Mouse (Mus musculus): Measurements from ENCODE around the gene Trim38. TPM values are rescaled to one million over a fixed set of nuclear protein-coding genes. Genes with fewer than 3 reads are reported as not detected.
A peak's percentile ranks its signal among the peaks of the same experiment; 100 is the strongest.
"Not testable (repeated sequence)": the region's sequence is repeated elsewhere in the genome, so short reads cannot be mapped to it uniquely, and the experiment has no call there.

Gene Trim38
- polyA plus RNA-seq, 1 experiment = not detected

GRCm38 (mm10) chr13:23751478-23751956 lies 18.2 kb upstream of the Trim38 start:
- H3K27me3 ChIP-seq (ENCODE audit: control insufficient read depth) = no peaks in the 10 kb centered on the region
- peak overlapping the region; percentile 66 for H3K4me3 ChIP-seq (replicated peaks)
- no peaks in the 10 kb centered on the region for H3K9me3 ChIP-seq (ENCODE audit: control insufficient read depth, low read length)
- peaks cover 4% of the 10 kb centered on the region for H3K36me3 ChIP-seq (ENCODE audit: control insufficient read depth)
- peaks cover 70% of the 10 kb centered on the region for H3K4me1 ChIP-seq (ENCODE audit: control insufficient read depth)
- TF ChIP-seq TAL1 (IDR thresholded peaks at IDR 0.05; ENCODE audit: low read length) (no peak), GATA1 (IDR thresholded peaks at IDR 0.05; ENCODE audit: low read length) (no peak)

- H3K36me3 ChIP-seq (ENCODE audit: control insufficient read depth); H3K27me3 ChIP-seq (ENCODE audit: control insufficient read depth); H3K9me3 ChIP-seq (ENCODE audit: control insufficient read depth, low read length): not testable (repeated sequence)
- Histone ChIP-seq H3K4me1 (ENCODE audit: control insufficient read depth) (peaks cover 70% of the 10 kb centered on the region), H3K4me3 (replicated peaks) (peak within 1 kb of the TSS; percentile 68)
These were observed 17.5 kb upstream of the Trim38 start, which contains the start of gene Hist1h3b for GRCm38 (mm10) chr13:23752067-23752741. Gene Hist1h3b (plus strand): TSS chr13:23752267.

DNA sequence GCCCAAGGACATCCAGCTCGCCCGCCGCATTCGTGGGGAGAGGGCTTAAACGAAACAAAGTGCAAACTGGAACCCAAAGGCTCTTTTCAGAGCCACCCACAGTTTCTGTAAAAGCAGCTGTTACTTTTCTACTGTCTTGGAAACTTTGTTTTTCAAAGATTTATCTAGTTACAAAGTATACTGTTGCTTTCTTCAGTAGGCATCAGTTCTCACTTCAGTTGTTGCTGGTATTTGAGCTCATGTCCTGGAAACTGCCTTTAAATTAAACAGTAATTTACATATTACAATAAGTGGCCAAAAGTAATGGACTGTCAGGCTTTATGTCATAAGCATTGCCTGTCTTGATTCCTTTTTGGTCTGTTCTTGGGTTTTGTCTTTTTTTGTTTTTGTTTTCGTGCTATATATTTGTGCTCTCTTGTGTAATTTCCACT lies 17.0 kb upstream of the Trim38 start:
- Histone ChIP-seq H3K27me3 (ENCODE audit: control insufficient read depth) (no peaks in the 10 kb centered on the region), H3K9me3 (ENCODE audit: control insufficient read depth, low read length) (no peaks in the 10 kb centered on the region), H3K4me1 (ENCODE audit: control insufficient read depth) (peaks cover 70% of the 10 kb centered on the region), H3K36me3 (ENCODE audit: control insufficient read depth) (peaks cover 4% of the 10 kb centered on the region), H3K4me3 (replicated peaks) (peak overlapping the region; percentile 68)
- TF ChIP-seq GATA1 (IDR thresholded peaks at IDR 0.05; ENCODE audit: low read length) (no peak), TAL1 (IDR thresholded peaks at IDR 0.05; ENCODE audit: low read length) (no peak)

DNA sequence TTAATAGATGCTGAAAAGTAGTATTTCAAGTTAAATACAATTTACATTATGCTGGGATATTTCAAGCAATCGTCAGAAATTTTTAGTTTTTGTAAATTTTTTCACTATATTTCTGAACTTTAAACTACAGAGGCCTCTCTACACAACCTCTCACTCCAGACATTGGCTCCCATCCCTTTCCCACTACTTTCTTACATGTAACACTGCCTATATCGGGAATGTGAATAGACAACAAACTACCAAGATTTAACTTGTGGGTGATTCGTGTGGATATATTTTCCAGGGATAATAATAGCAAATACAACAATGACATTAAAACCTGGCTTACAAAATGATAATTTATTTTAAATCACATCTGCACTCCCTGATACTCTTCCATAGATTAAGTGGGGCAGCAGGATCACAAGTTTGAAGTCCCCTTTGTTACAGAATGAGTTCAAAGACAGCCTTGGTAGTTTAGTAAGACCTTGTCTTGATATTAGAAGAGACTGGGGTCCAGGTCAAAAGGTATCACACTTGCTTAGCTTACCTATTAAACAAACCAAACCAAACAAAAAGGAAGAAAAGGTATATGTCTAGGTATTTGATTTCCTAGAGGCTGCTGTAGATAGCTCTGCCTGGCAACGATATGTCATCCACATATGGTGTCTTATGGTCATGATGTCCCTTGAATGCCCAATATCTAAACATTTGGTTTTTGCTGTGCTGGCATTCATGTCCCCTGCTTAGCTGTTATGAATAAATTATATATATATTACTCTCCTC lies 16.2 kb upstream of the Trim38 start:
- H3K27me3 ChIP-seq (ENCODE audit: control insufficient read depth) = no peaks in the 10 kb centered on the region
- H3K9me3 ChIP-seq (ENCODE audit: control insufficient read depth, low read length) = no peaks in the 10 kb centered on the region
- peaks cover 4% of the 10 kb centered on the region for H3K36me3 ChIP-seq (ENCODE audit: control insufficient read depth)
- peaks cover 70% of the 10 kb centered on the region for H3K4me1 ChIP-seq (ENCODE audit: control insufficient read depth)
- H3K4me3 ChIP-seq (replicated peaks) = peak overlapping the region; percentile 68
- TF ChIP-seq TAL1 (IDR thresholded peaks at IDR 0.05; ENCODE audit: low read length) = no peak
- no peak for TF ChIP-seq GATA1 (IDR thresholded peaks at IDR 0.05; ENCODE audit: low read length)

DNA sequence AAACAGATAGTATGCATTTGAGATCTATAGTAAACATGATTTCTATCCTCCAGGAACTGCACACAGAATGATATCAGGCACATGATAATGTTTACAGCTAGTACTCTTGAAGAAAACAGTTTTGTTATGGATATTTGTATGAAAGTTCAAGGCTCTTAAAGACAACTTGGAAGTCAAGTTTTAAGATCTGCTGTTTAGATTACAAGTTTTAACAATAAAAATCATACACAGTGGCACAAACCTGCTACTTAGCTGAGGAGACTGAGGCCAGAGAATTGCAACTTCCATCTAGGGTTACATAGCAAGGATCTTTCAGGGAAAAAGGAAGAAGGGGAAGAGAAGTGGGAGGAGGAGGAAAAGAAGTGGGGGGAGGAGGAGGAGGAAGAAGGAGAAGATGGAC lies 14.7 kb upstream of the Trim38 start:
- Histone ChIP-seq H3K4me1 (ENCODE audit: control insufficient read depth) (peaks cover 70% of the 10 kb centered on the region), H3K36me3 (ENCODE audit: control insufficient read depth) (peaks cover 3% of the 10 kb centered on the region), H3K27me3 (ENCODE audit: control insufficient read depth) (no peaks in the 10 kb centered on the region), H3K9me3 (ENCODE audit: control insufficient read depth, low read length) (no peaks in the 10 kb centered on the region), H3K4me3 (replicated peaks) (no peak overlapping the region)
- TF ChIP-seq TAL1 (IDR thresholded peaks at IDR 0.05; ENCODE audit: low read length) (no peak), GATA1 (IDR thresholded peaks at IDR 0.05; ENCODE audit: low read length) (peak; percentile 81)

DNA sequence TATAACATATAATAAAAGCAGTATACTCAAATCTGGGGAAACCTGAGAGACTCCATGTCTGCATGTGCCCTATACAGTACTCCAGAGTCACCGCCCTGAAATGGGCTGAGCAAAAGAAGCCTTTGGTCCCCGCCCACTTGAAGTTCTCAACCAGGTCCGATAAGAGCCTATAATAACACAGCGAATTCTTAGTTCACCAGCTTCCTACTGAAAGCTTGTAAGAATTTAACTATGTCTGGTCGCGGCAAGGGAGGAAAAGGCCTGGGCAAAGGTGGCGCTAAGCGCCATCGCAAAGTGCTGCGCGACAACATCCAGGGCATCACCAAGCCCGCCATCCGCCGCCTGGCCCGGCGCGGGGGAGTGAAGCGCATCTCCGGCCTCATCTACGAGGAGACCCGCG lies 12.9 kb upstream of the Trim38 start, which contains the start of gene Hist1h4b:
Hist1h4b (plus strand) TSS at position 224 of the 400 bp plus-strand sequence.
- Histone ChIP-seq H3K36me3 (ENCODE audit: control insufficient read depth) (peaks cover 2% of the 10 kb centered on the region), H3K27me3 (ENCODE audit: control insufficient read depth) (no peaks in the 10 kb centered on the region), H3K4me3 (replicated peaks) (peak within 1 kb of the TSS; percentile 63), H3K9me3 (ENCODE audit: control insufficient read depth, low read length) (no peaks in the 10 kb centered on the region), H3K4me1 (ENCODE audit: control insufficient read depth) (peaks cover 72% of the 10 kb centered on the region)
- TF ChIP-seq TAL1 (IDR thresholded peaks at IDR 0.05; ENCODE audit: low read length) (no peak), GATA1 (IDR thresholded peaks at IDR 0.05; ENCODE audit: low read length) (no peak)

- TF ChIP-seq GATA1 (IDR thresholded peaks at IDR 0.05; ENCODE audit: low read length) = no peak
- Histone ChIP-seq H3K4me1 (ENCODE audit: control insufficient read depth) (peaks cover 73% of the 10 kb centered on the region), H3K4me3 (replicated peaks) (peak overlapping the region; percentile 63), H3K9me3 (ENCODE audit: control insufficient read depth, low read length) (no peaks in the 10 kb centered on the region), H3K27me3 (ENCODE audit: control insufficient read depth) (no peaks in the 10 kb centered on the region), H3K36me3 (ENCODE audit: control insufficient read depth) (peaks cover 2% of the 10 kb centered on the region)
These were observed 12.4 kb upstream of the Trim38 start for GRCm38 (mm10) chr13:23757211-23757773.

- Histone ChIP-seq H3K4me3 (replicated peaks) (peak overlapping the region; percentile 63), H3K9me3 (ENCODE audit: control insufficient read depth, low read length) (no peaks in the 10 kb centered on the region), H3K4me1 (ENCODE audit: control insufficient read depth) (peaks cover 79% of the 10 kb centered on the region), H3K36me3 (ENCODE audit: control insufficient read depth) (peaks cover 2% of the 10 kb centered on the region), H3K27me3 (ENCODE audit: control insufficient read depth) (no peaks in the 10 kb centered on the region)
- TF ChIP-seq TAL1 (IDR thresholded peaks at IDR 0.05; ENCODE audit: low read length) (no peak), GATA1 (IDR thresholded peaks at IDR 0.05; ENCODE audit: low read length) (no peak)
These were observed 11.8 kb upstream of the Trim38 start for GRCm38 (mm10) chr13:23757921-23758320.

DNA sequence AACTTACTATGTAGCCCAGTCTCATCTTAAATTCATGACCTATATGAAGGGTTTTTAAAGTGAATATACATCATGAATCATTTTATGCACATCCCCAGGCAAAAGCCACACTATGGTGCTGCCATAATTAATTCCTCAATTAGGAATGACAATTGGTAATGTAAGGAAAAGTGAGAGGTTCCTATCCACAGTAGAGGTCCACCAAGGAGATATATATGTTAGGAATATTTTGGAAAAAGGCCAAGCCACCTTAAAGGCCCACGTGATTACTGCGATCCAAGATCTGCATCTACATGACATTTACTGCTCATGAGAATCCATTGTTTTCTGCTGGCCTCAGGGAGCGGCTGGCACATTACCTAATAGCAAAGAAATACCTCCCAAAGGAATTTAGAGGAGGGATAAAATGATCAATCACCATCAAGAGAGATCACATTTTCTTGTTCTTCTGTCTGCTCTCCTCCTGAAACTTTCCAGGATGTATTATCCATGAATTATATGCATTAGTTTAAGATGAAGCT lies 10.4 kb upstream of the Trim38 start:
- TF ChIP-seq GATA1 (IDR thresholded peaks at IDR 0.05; ENCODE audit: low read length) = no peak
- no peak for TF ChIP-seq TAL1 (IDR thresholded peaks at IDR 0.05; ENCODE audit: low read length)
- peaks cover 2% of the 10 kb centered on the region for H3K36me3 ChIP-seq (ENCODE audit: control insufficient read depth)
- no peaks in the 10 kb centered on the region for H3K9me3 ChIP-seq (ENCODE audit: control insufficient read depth, low read length)
- H3K4me1 ChIP-seq (ENCODE audit: control insufficient read depth) = peaks cover 84% of the 10 kb centered on the region
- peak overlapping the region; percentile 64 for H3K4me3 ChIP-seq (replicated peaks)
- H3K27me3 ChIP-seq (ENCODE audit: control insufficient read depth) = no peaks in the 10 kb centered on the region

All from erythroblast, embryonic 14.5 days (primary cell).